Mouse (Mus musculus): ENCODE measurements around the gene Pdzrn3.

- TF ChIP-seq CTCF (IDR thresholded peaks at IDR 0.05; ENCODE audit: low read depth, low read length) (no peak), TAL1 (conservative IDR thresholded peaks at IDR 0.05; ENCODE audit: low read depth, low read length) (no peak), GATA1 (IDR thresholded peaks at IDR 0.05; ENCODE audit: borderline replicate concordance, low read length) (no peak), POLR2AphosphoS5 (IDR thresholded peaks at IDR 0.05; ENCODE audit: insufficient replicate concordance, low read depth, low read length) (no peak), GATA2 (IDR thresholded peaks at IDR 0.05; ENCODE audit: borderline replicate concordance, low read depth, low read length) (no peak)
Measured at GRCm38 (mm10) chr6:101290160-101290559, 87.5 kb downstream of the Pdzrn3 start.
